Mouse (Mus musculus) layer of hippocampus, postnatal 10 days (tissue): ENCODE measurements around the gene Gm21969. TPM values are rescaled to one million over a fixed set of nuclear protein-coding genes. Genes with fewer than 3 reads are reported as not detected.

Experiments
- microRNA-seq, 2 experiments: library from miRNA; unstranded; fragments of <30 nt; microRNA quantifications; one replicate each; pipeline ENCODE4 v1.2.0; 2021
- total RNA-seq, 2 experiments: library from RNA; stranded (reverse); gene quantifications; 2 replicates each; pipeline ENCODE4 v1.2.3; 2021

The Gm21969 gene
- total RNA-seq, 2 experiments from 2014 or later = not detected

Small RNA genes within 50 kb of the gene (microRNA-seq; reads per million reads assigned to microRNA genes)
- 0 reads per million in 2 experiments for gene Gm25571
- 0.59 to 0.67 reads per million in 2 experiments for gene Mir7020

Other genes with a start within 250 kb of the Gm21969 start
- 10 to 100 TPM; 20.3 to 21.5 TPM for gene Iffo2, start 72.6 kb upstream of the Gm21969 start, total RNA-seq
- 10 to 100 TPM; 20.9 to 21.4 TPM for gene Aldh4a1, start 19.7 kb downstream of the Gm21969 start, total RNA-seq
- not detected for gene Tas1r2, start 50.4 kb downstream of the Gm21969 start, total RNA-seq
- gene Pax7, start 230.3 kb downstream of the Gm21969 start, total RNA-seq = under 1 TPM in 1 of 2 experiments, not detected in 1; 0.11 TPM